Mouse (Mus musculus) CH12.LX (cell line): ENCODE measurements around the gene Wnt10b. TPM values are rescaled to one million over a fixed set of nuclear protein-coding genes. Genes with fewer than 3 reads are reported as not detected.

Experiments used
- DNase-seq: peaks from one replicate; pipeline ENCODE4 v3.0.0-alpha.2; 2013; ENCODE audit errors: extremely low read depth
- H3K27ac ChIP-seq: 2 replicates; pipeline ENCODE4 v1.5.1; 2012; ENCODE audit warnings: low read depth, mild to moderate bottlenecking, control low read depth, moderate library complexity; ENCODE audit not compliant: insufficient read depth
- H3K27me3 ChIP-seq: replicated peaks from 2 replicates; pipeline ENCODE3; 2012; ENCODE audit warnings: inconsistent platforms
- H3K36me3 ChIP-seq, 2 experiments: replicated peaks in 1 of 2; 2 replicates each; pipeline versions ENCODE3 to v1.6.1; 2012; ENCODE audit warnings: inconsistent platforms in 1 of 2, low read length in 1 of 2, mild to moderate bottlenecking in 1 of 2, mixed read lengths in 1 of 2, moderate library complexity in 1 of 2; ENCODE audit not compliant: control insufficient read depth in 1 of 2, insufficient read depth in 1 of 2
- H3K4me1 ChIP-seq, 2 experiments: 2 replicates each; pipeline ENCODE4 v1.6.1; 2012; ENCODE audit warnings: inconsistent platforms in 1 of 2, moderate library complexity in 1 of 2; ENCODE audit not compliant: insufficient read depth in 2 of 2, control insufficient read depth in 1 of 2
- H3K4me2 ChIP-seq: 2 replicates; pipeline ENCODE4 v1.6.1; 2012; ENCODE audit warnings: low read depth, mild to moderate bottlenecking, control low read depth; ENCODE audit not compliant: poor library complexity, insufficient read depth, severe bottlenecking
- H3K4me3 ChIP-seq, 3 experiments: fragments of 150-350 bp in 1 of 3; sonication (generic) in 1 of 3; replicated peaks in 1 of 3; 2 replicates each; pipeline versions ENCODE3 to v1.5.1; 2011 to 2012; ENCODE audit warnings: low read depth in 2 of 3, low read length in 2 of 3, mild to moderate bottlenecking in 2 of 3, moderate library complexity in 2 of 3, control low read depth in 1 of 3, improper control_type of control experiment in 1 of 3, inconsistent platforms in 1 of 3, mixed read lengths in 1 of 3; ENCODE audit not compliant: poor library complexity in 1 of 3
- H3K79me2 ChIP-seq: replicated peaks from 2 replicates; pipeline ENCODE4 v1.6.1; 2012; ENCODE audit warnings: mild to moderate bottlenecking, moderate library complexity; ENCODE audit not compliant: control insufficient read depth, poor library complexity, insufficient read depth, severe bottlenecking; ENCODE audit errors: extremely low read depth
- H3K9ac ChIP-seq: 2 replicates; pipeline ENCODE4 v1.6.1; 2012; ENCODE audit warnings: low read depth, mild to moderate bottlenecking, control low read depth, moderate library complexity; ENCODE audit not compliant: insufficient read depth
- H3K9me3 ChIP-seq: replicated peaks from 2 replicates; pipeline ENCODE3; 2012; ENCODE audit warnings: low read length, inconsistent platforms, mixed read lengths
- CHD2 ChIP-seq: IDR thresholded peaks from 2 replicates; pipeline ENCODE4 v1.6.1; 2011; ENCODE audit warnings: low read length, improper control_type of control experiment
- CTCF ChIP-seq, 2 experiments: IDR thresholded peaks in 1 of 2; conservative IDR thresholded peaks in 1 of 2; 2 replicates each; pipeline ENCODE4 v1.5.1; 2011 to 2012; ENCODE audit warnings: low read depth in 2 of 2, low read length in 2 of 2, improper control_type of control experiment in 1 of 2, inconsistent platforms in 1 of 2, mild to moderate bottlenecking in 1 of 2, moderate library complexity in 1 of 2
- E2F4 ChIP-seq: IDR thresholded peaks from 2 replicates; pipeline ENCODE4 v1.6.1; 2011; ENCODE audit warnings: low read depth, low read length, improper control_type of control experiment; ENCODE audit not compliant: insufficient replicate concordance
- ELF1 ChIP-seq: IDR thresholded peaks from 2 replicates; pipeline ENCODE4 v1.6.1; 2014; ENCODE audit warnings: low read depth, mild to moderate bottlenecking, inconsistent platforms, low read length, improper control_type of control experiment
- HCFC1 ChIP-seq: IDR thresholded peaks from 2 replicates; pipeline ENCODE4 v1.6.1; 2012; ENCODE audit warnings: low read depth, mild to moderate bottlenecking, inconsistent platforms, low read length, improper control_type of control experiment
- IRF4 ChIP-seq: IDR thresholded peaks from 2 replicates; pipeline ENCODE4 v1.6.1; 2014; ENCODE audit warnings: low read depth, mild to moderate bottlenecking, inconsistent platforms, low read length, improper control_type of control experiment
- JUN ChIP-seq: IDR thresholded peaks from 2 replicates; pipeline ENCODE4 v1.6.1; 2011; ENCODE audit warnings: low read depth, mild to moderate bottlenecking, low read length, improper control_type of control experiment, moderate library complexity; ENCODE audit not compliant: insufficient read depth
- JUND ChIP-seq: conservative IDR thresholded peaks from 2 replicates; pipeline ENCODE4 v1.6.1; 2011; ENCODE audit warnings: low read depth, low read length, improper control_type of control experiment
- MAFK ChIP-seq: IDR thresholded peaks from 2 replicates; pipeline ENCODE4 v1.6.1; 2011; ENCODE audit warnings: low read length, improper control_type of control experiment; ENCODE audit not compliant: insufficient replicate concordance
- MYC ChIP-seq: IDR thresholded peaks from 2 replicates; pipeline ENCODE4 v1.6.1; 2011; ENCODE audit warnings: low read depth, mild to moderate bottlenecking, improper control_type of control experiment, low read length
- NELFE ChIP-seq: IDR thresholded peaks from 2 replicates; pipeline ENCODE4 v1.6.1; 2011; ENCODE audit warnings: low read depth, low read length, improper control_type of control experiment
- NRF1 ChIP-seq: IDR thresholded peaks from 2 replicates; pipeline ENCODE4 v1.6.1; 2014; ENCODE audit warnings: low read depth, mild to moderate bottlenecking, inconsistent platforms, low read length, improper control_type of control experiment, moderate library complexity
- PAX5 ChIP-seq: IDR thresholded peaks from 2 replicates; pipeline ENCODE4 v1.6.1; 2012; ENCODE audit warnings: low read length, inconsistent platforms, mixed read lengths
- POLR2A ChIP-seq: IDR thresholded peaks from 2 replicates; pipeline ENCODE4 v1.6.1; 2011; ENCODE audit warnings: low read depth, mild to moderate bottlenecking, improper control_type of control experiment, low read length
- POLR2AphosphoS2 ChIP-seq: IDR thresholded peaks from 2 replicates; pipeline ENCODE4 v1.6.1; 2011; ENCODE audit warnings: low read depth, low read length, improper control_type of control experiment
- RAD21 ChIP-seq: IDR thresholded peaks from 2 replicates; pipeline ENCODE4 v1.6.1; 2011; ENCODE audit warnings: low read depth, mild to moderate bottlenecking, low read length, improper control_type of control experiment, moderate library complexity
- TBP ChIP-seq: conservative IDR thresholded peaks from 2 replicates; pipeline ENCODE4 v1.6.1; 2011; ENCODE audit warnings: low read depth, low read length, improper control_type of control experiment
- UBTF ChIP-seq: IDR thresholded peaks from 2 replicates; pipeline ENCODE4 v1.6.1; 2012; ENCODE audit warnings: low read depth, mild to moderate bottlenecking, inconsistent platforms, low read length, improper control_type of control experiment, moderate library complexity
- USF1 ChIP-seq: IDR thresholded peaks from 2 replicates; pipeline ENCODE4 v1.6.1; 2014; ENCODE audit warnings: low read depth, mild to moderate bottlenecking, inconsistent platforms, low read length, improper control_type of control experiment
- USF2 ChIP-seq: conservative IDR thresholded peaks from 2 replicates; pipeline ENCODE4 v1.6.1; 2011; ENCODE audit warnings: low read depth, low read length, improper control_type of control experiment
- ZMIZ1 ChIP-seq: IDR thresholded peaks from 2 replicates; pipeline ENCODE4 v1.6.1; 2012; ENCODE audit warnings: low read depth, mild to moderate bottlenecking, inconsistent platforms, low read length, improper control_type of control experiment
- ZNF384 ChIP-seq: IDR thresholded peaks from 2 replicates; pipeline ENCODE4 v1.6.1; 2012; ENCODE audit warnings: low read depth, low read length, improper control_type of control experiment, inconsistent platforms
- dilution Hi-C: fragments of 300-500 bp; cut with MboI; formaldehyde crosslinking; loops from 2 replicates; pipeline ENCODE4 v1.14.3; 2020; ENCODE audit warnings: low sequenced_read_pairs; ENCODE audit not compliant: extremely low pct_unique_long_range_greater_than_20kb, extremely low pct_ligation_motif_present
- in situ Hi-C: fragments of 300-500 bp; cut with MboI; formaldehyde crosslinking; loops from 3 replicates; pipeline ENCODE4 v1.14.3; 2019; ENCODE audit warnings: low sequenced_read_pairs, low pct_ligation_motif_present, low pct_unique_long_range_greater_than_20kb, mixed read lengths
- polyA plus RNA-seq: library from polyadenylated mRNA; unstranded; fragments of >175 nt; gene quantifications from 2 replicates; pipeline ENCODE4 v1.2.1, GENCODE M21; 2012; ENCODE audit warnings: low read depth; ENCODE audit not compliant: insufficient read length
- total RNA-seq, 2 experiments: library from RNA; depleted of rRNA; stranded (reverse); fragments of 300-350 nt in 1 of 2; fragments of >200 nt in 1 of 2; gene quantifications; 2 replicates each; pipeline ENCODE4 v1.2.3; 2012 to 2014

Wnt10b gene
- total and polyA plus RNA-seq, 3 experiments, result 25.4 to 64.4 (median 56.2) TPM

- peaks cover 14% of the 10 kb centered on the region for H3K9me3 ChIP-seq
- H3K4me1 ChIP-seq, result peaks cover 12 to 50% of the 10 kb centered on the region in 2 experiments
- no peak for DNase-seq
- H3K27ac ChIP-seq, result no peak overlapping the region
- H3K27me3 ChIP-seq, result no peaks in the 10 kb centered on the region
- H3K36me3 ChIP-seq, result peaks cover 22 to 86% of the 10 kb centered on the region in 2 experiments
- peaks cover 58% of the 10 kb centered on the region for H3K79me2 ChIP-seq
- H3K4me2 ChIP-seq, result no peak overlapping the region
- no peak for TF ChIP-seq UBTF
- TF ChIP-seq MAFK, result no peak
- TF ChIP-seq PAX5, result no peak
- no peak for TF ChIP-seq NRF1
- no peak for TF ChIP-seq ELF1
- no peak for TF ChIP-seq USF2
- in situ Hi-C loops (no loop called here), dilution Hi-C loops (no loop called here)
- H3K4me3 ChIP-seq, result no peak overlapping the region
- H3K9ac ChIP-seq, result no peak overlapping the region
These were observed 28.9 kb downstream of the Wnt10b start for GRCm38 (mm10) chr15:98749093-98749492.

- Histone ChIP-seq H3K4me2 (no peak overlapping the region), H3K4me3 (no peak overlapping the region), H3K9ac (no peak overlapping the region), H3K27me3 (no peaks in the 10 kb centered on the region), H3K9me3 (peaks cover 19% of the 10 kb centered on the region), H3K79me2 (peaks cover 49% of the 10 kb centered on the region), H3K36me3 (peaks cover 29 to 86% of the 10 kb centered on the region in 2 experiments), H3K4me1 (peaks cover 12 to 48% of the 10 kb centered on the region in 2 experiments), H3K27ac (no peak overlapping the region)
- no peak for DNase-seq
- dilution Hi-C loops, result no loop called here
- TF ChIP-seq E2F4 (no peak), IRF4 (no peak), HCFC1 (no peak), ZMIZ1 (no peak), JUN (no peak), USF1 (no peak), ZNF384 (no peak), JUND (no peak), NELFE (no peak), POLR2A (no peak), UBTF (no peak), RAD21 (no peak), POLR2AphosphoS2 (no peak), CTCF (conservative IDR thresholded peaks at IDR 0.05 in 1 of 2, IDR thresholded peaks at IDR 0.05 in 1 of 2; ENCODE audit: low read depth in 2 of 2, low read length in 2 of 2) (no peak), MAFK (no peak), MYC (no peak), CHD2 (no peak), TBP (no peak)
- in situ Hi-C loops, result no loop called here
These were observed 30.7 kb downstream of the Wnt10b start for GRCm38 (mm10) chr15:98747296-98747695.
